Mouse (Mus musculus) testis, adult 2 months (tissue): ENCODE data around the gene Gucy2g.

Source experiments
- CTCF ChIP-seq: fragments of 200-500 bp; IDR thresholded peaks from 2 replicates; pipeline ENCODE4 v1.5.1; 2012; ENCODE audit warnings: low read depth, mild to moderate bottlenecking, inconsistent platforms, low read length, moderate library complexity; ENCODE audit not compliant: control insufficient read depth, insufficient read depth, insufficient replicate concordance
- POLR2A ChIP-seq: fragments of 200-500 bp; IDR thresholded peaks from 2 replicates; pipeline ENCODE4 v1.6.1; 2012; ENCODE audit warnings: low read depth, mild to moderate bottlenecking, inconsistent platforms, low read length, moderate library complexity; ENCODE audit not compliant: control insufficient read depth

- no peak for TF ChIP-seq CTCF
- no peak for TF ChIP-seq POLR2A
These were observed 32.4 kb downstream of the Gucy2g start for GRCm38 (mm10) chr19:55208654-55209053.
